Comparison of ENCODE assay signal across 8 mouse cellular contexts in genomic region chr11:118476396-118477373, GRCm38 (mm10). TPM values are rescaled to one million over a fixed set of nuclear protein-coding genes. Genes with fewer than 3 reads are reported as not detected.
A peak's percentile ranks its signal among the peaks of the same experiment; 100 is the strongest.
DNase-seq lines count a peak whose midpoint lies in the region; ATAC-seq and TF ChIP-seq lines count a peak whose summit lies in the region.

Gene Engase, plus strand, starts transcription at chr11:118476829.

- H3K4me1 ChIP-seq in embryonic facial prominence, embryonic 13.5 days, result peaks cover 9% of the 10 kb centered on the region
- peaks cover 4% of the 10 kb centered on the region; the same call in 1 of the 2 replicates for H3K4me1 ChIP-seq in kidney, adult 2 months (ENCODE audit: control insufficient read depth, insufficient read depth, low read length)
- H3K4me1 ChIP-seq in limb, embryonic 12.5 days (replicated peaks), result peaks cover 22% of the 10 kb centered on the region
- H3K4me1 ChIP-seq in midbrain, embryonic 15.5 days, result peaks cover 13% of the 10 kb centered on the region
- no peaks in the 10 kb centered on the region for H3K4me1 ChIP-seq in spleen, adult 2 months (ENCODE audit: control insufficient read depth, insufficient read depth, insufficient read length)

- H3K9me3 ChIP-seq in embryonic facial prominence, embryonic 13.5 days, result no peaks in the 10 kb centered on the region
- no peaks in the 10 kb centered on the region for H3K9me3 ChIP-seq in limb, embryonic 12.5 days
- H3K9me3 ChIP-seq in midbrain, embryonic 15.5 days, result no peaks in the 10 kb centered on the region

- H3K4me2 ChIP-seq in embryonic facial prominence, embryonic 13.5 days, result peak within 1 kb of the TSS; percentile 91
- H3K4me2 ChIP-seq in limb, embryonic 12.5 days, result peak within 1 kb of the TSS; percentile 81
- peak within 1 kb of the TSS; percentile 76 for H3K4me2 ChIP-seq in midbrain, embryonic 15.5 days

- peak within 1 kb of the TSS; percentile 82 for H3K9ac ChIP-seq in embryonic facial prominence, embryonic 13.5 days
- peak within 1 kb of the TSS; percentile 72 for H3K9ac ChIP-seq in limb, embryonic 12.5 days (replicated peaks)
- H3K9ac ChIP-seq in midbrain, embryonic 15.5 days, result peak within 1 kb of the TSS; percentile 70

- peak; percentile 97 for DNase-seq in 3134 (ENCODE audit: extremely low read depth, insufficient read length, low spot score)
- peak; percentile 98 to 99 for DNase-seq in adrenal gland, postnatal 36 days
- DNase-seq in heart, adult 18-20 months, result peak; percentile 97 to 99
- DNase-seq in kidney, adult 2 months, result peak; percentile 99
- peak; percentile 77 to 94 for DNase-seq in spleen, adult 2 months (ENCODE audit: low read depth in 1 of 2, low spot score in 2 of 2)

- peak; percentile 98 for ATAC-seq in embryonic facial prominence, embryonic 13.5 days (ENCODE audit: insufficient number of reproducible peaks, insufficient read depth, low FRiP score, low TSS enrichment, low read depth)
- peak; percentile 99 for ATAC-seq in limb, embryonic 12.5 days (ENCODE audit: insufficient number of reproducible peaks, insufficient read depth, low FRiP score, low TSS enrichment, low read depth)
- ATAC-seq in midbrain, embryonic 15.5 days (replicated peaks), result peak; percentile 99

- peak within 1 kb of the TSS; percentile 80 for H3K4me3 ChIP-seq in embryonic facial prominence, embryonic 13.5 days
- peak within 1 kb of the TSS; percentile 74 for H3K4me3 ChIP-seq in kidney, adult 2 months (ENCODE audit: insufficient read depth, low read depth, low read length)
- peak within 1 kb of the TSS; percentile 77 for H3K4me3 ChIP-seq in limb, embryonic 12.5 days (replicated peaks)
- H3K4me3 ChIP-seq in midbrain, embryonic 15.5 days, result peak within 1 kb of the TSS; percentile 76
- peak within 1 kb of the TSS; percentile 83 for H3K4me3 ChIP-seq in spleen, adult 2 months (ENCODE audit: extremely low read depth, insufficient read depth, insufficient read length)

- 1% methylated on average over 52 of the region's 57 CpGs for whole genome bisulfite sequencing in embryonic facial prominence, embryonic 13.5 days
- under 1% methylated on average over 57 of the region's 57 CpGs for WGBS in kidney, adult 2 months
- WGBS in limb, embryonic 12.5 days, result 2% methylated on average over 57 of the region's 57 CpGs
- under 1% methylated on average over 57 of the region's 57 CpGs for WGBS in midbrain, embryonic 15.5 days
- 1% methylated on average over 57 of the region's 57 CpGs for WGBS in spleen, adult 2 months

- TF ChIP-seq POLR2A in kidney, adult 2 months (IDR thresholded peaks at IDR 0.05; ENCODE audit: low read depth, low read length), result peak; percentile 83
- TF ChIP-seq POLR2A in spleen, adult 2 months (IDR thresholded peaks at IDR 0.05; ENCODE audit: low read depth, low read length), result peak; percentile 81

- peaks cover 3% of the 10 kb centered on the region for H3K36me3 ChIP-seq in embryonic facial prominence, embryonic 13.5 days
- H3K36me3 ChIP-seq in kidney, adult 2 months (ENCODE audit: control insufficient read depth, insufficient read depth, low read length), result no peaks in the 10 kb centered on the region
- peaks cover 12% of the 10 kb centered on the region for H3K36me3 ChIP-seq in limb, embryonic 12.5 days
- no peaks in the 10 kb centered on the region for H3K36me3 ChIP-seq in midbrain, embryonic 15.5 days (replicated peaks)
- H3K36me3 ChIP-seq in spleen, adult 2 months (ENCODE audit: control insufficient read depth, insufficient read depth, low read length), result peaks cover 2% of the 10 kb centered on the region; the same call in 1 of the 2 replicates

- peak within 1 kb of the TSS; percentile 51; the same call in 1 of the 2 replicates for H3K27ac ChIP-seq in embryonic facial prominence, embryonic 13.5 days
- H3K27ac ChIP-seq in kidney, adult 2 months (ENCODE audit: insufficient read depth, low read depth, low read length), result no peak within 1 kb of the TSS
- H3K27ac ChIP-seq in limb, embryonic 12.5 days, result no peak within 1 kb of the TSS; the same call in 1 of the 2 replicates
- H3K27ac ChIP-seq in midbrain, embryonic 15.5 days, result peak within 1 kb of the TSS; percentile 57; the same call in 1 of the 2 replicates
- 0 out of 2 replicates have a peak within 1 kb of the TSS, but pooled peaks have one; percentile 28 for H3K27ac ChIP-seq in spleen, adult 2 months (ENCODE audit: insufficient read depth, low read length)

- H3K27me3 ChIP-seq in embryonic facial prominence, embryonic 13.5 days, result no peaks in the 10 kb centered on the region
- H3K27me3 ChIP-seq in kidney, adult 2 months (replicated peaks; ENCODE audit: control insufficient read depth, insufficient read depth, low read length), result no peaks in the 10 kb centered on the region
- H3K27me3 ChIP-seq in limb, embryonic 12.5 days, result no peaks in the 10 kb centered on the region
- H3K27me3 ChIP-seq in midbrain, embryonic 15.5 days (replicated peaks), result no peaks in the 10 kb centered on the region
- H3K27me3 ChIP-seq in spleen, adult 2 months (ENCODE audit: control insufficient read depth, insufficient read depth, low read length), result no peaks in the 10 kb centered on the region

- no peak for TF ChIP-seq CTCF in kidney, adult 2 months (conservative IDR thresholded peaks at IDR 0.05; ENCODE audit: insufficient read depth, insufficient read length, low read depth, low read length)
- no peak for TF ChIP-seq CTCF in spleen, adult 2 months (IDR thresholded peaks at IDR 0.05; ENCODE audit: extremely low read depth, insufficient read depth, insufficient read length, insufficient replicate concordance)

RNA-seq across cellular contexts. Expression of gene Engase, which starts in this region (rescaled TPM):
- 10 to 100 TPM; 10.3 to 20.7 TPM for total RNA-seq in adrenal gland, postnatal 36 days (2021)
- 6.5 and 9.6 TPM in 2 replicates for polyA plus RNA-seq in embryonic facial prominence, embryonic 13.5 days (2015; fragmentation: Nextera tagmentation; extraction: Ambion mirVana)
- total RNA-seq in heart, adult 18-20 months (2021), result 1 to 10 TPM; 4.2 to 5.1 TPM
- polyA plus RNA-seq in kidney, adult 2 months (2012; rRNA removed), result 10.5 and 12.3 TPM in 2 replicates
- 8.8 and 9.4 TPM in 2 replicates for polyA plus RNA-seq in limb, embryonic 12.5 days (2016; fragmentation: Nextera tagmentation; extraction: Ambion mirVana)
- 6.6 and 8.2 TPM in 2 replicates for polyA plus RNA-seq in midbrain, embryonic 15.5 days (2015; fragmentation: Nextera tagmentation; extraction: Ambion mirVana)
- polyA plus RNA-seq in spleen, adult 2 months (2012; rRNA removed), result 13.8 and 19.1 TPM in 2 replicates

Comparison
In these comparisons a context has a peak if more than half of its experiments do, and no peak if none do; other contexts are left out.
1. H3K27ac ChIP-seq: peak in embryonic facial prominence, embryonic 13.5 days (single experiment), midbrain, embryonic 15.5 days (single experiment) and spleen, adult 2 months (single experiment); none in kidney, adult 2 months (single experiment) and limb, embryonic 12.5 days (single experiment).
2. Peak in every context shown above with its lines, with median percentiles within 50 percentile points of each other: DNase-seq, ATAC-seq, H3K4me2 ChIP-seq, H3K4me3 ChIP-seq and H3K9ac ChIP-seq.